Mouse (Mus musculus): ENCODE results near the gene Peak1. TPM values are rescaled to one million over a fixed set of nuclear protein-coding genes. Genes with fewer than 3 reads are reported as not detected.

Peak1 gene
- total and polyA plus RNA-seq, 3 experiments: 2.8 to 13.3 (median 5.4) TPM

GRCm38 (mm10) chr9:56417415-56417947 is 386 bp downstream of the Peak1 start:
- dilution Hi-C loops (cut with MboI; ENCODE audit: extremely low pct_ligation_motif_present, extremely low pct_unique_long_range_greater_than_20kb, low sequenced_read_pairs) (no loop called here), in situ Hi-C loops (cut with MboI; ENCODE audit: low pct_ligation_motif_present, low pct_unique_long_range_greater_than_20kb, low sequenced_read_pairs) (loop anchor here (25.0 kb wide), 1 partner anchor 155 kb away; no protein-coding TSS in a partner anchor)
- Histone ChIP-seq H3K4me1 (ENCODE audit: control insufficient read depth in 1 of 2, insufficient read depth in 2 of 2) (peaks cover 0 to 38% of the 10 kb centered on the region in 2 experiments; a peak in 3 of 4 replicates), H3K27me3 (replicated peaks) (no peaks in the 10 kb centered on the region), H3K9ac (ENCODE audit: insufficient read depth, low read depth) (peak overlapping the region; percentile 67), H3K27ac (ENCODE audit: insufficient read depth, low read depth) (peak overlapping the region; percentile 81), H3K4me2 (ENCODE audit: insufficient read depth, low read depth, poor library complexity, severe bottlenecking) (peak overlapping the region; percentile 94), H3K79me2 (replicated peaks; ENCODE audit: control insufficient read depth, extremely low read depth, insufficient read depth, poor library complexity, severe bottlenecking) (peaks cover 44% of the 10 kb centered on the region), H3K4me3 (replicated peaks in 1 of 3; ENCODE audit: low read depth in 2 of 3, low read length in 2 of 3, poor library complexity in 1 of 3) (peak overlapping the region; percentile 78 to 90 (median 90)), H3K9me3 (replicated peaks; ENCODE audit: low read length) (no peaks in the 10 kb centered on the region), H3K36me3 (replicated peaks in 1 of 2; ENCODE audit: control insufficient read depth in 1 of 2, insufficient read depth in 1 of 2, low read length in 1 of 2) (peaks cover 0 to 2% of the 10 kb centered on the region in 2 experiments)
- peak; percentile 60 for DNase-seq (ENCODE audit: extremely low read depth)
- peak in 1 of 2 experiments; percentile 82; a peak in 2 of 4 replicates for TF ChIP-seq CTCF (conservative IDR thresholded peaks at IDR 0.05 in 1 of 2, IDR thresholded peaks at IDR 0.05 in 1 of 2; ENCODE audit: low read depth in 2 of 2, low read length in 2 of 2)
- 0 out of 2 replicates have a peak, but pooled peaks have one; percentile 27 for TF ChIP-seq SIN3A (IDR thresholded peaks at IDR 0.05; ENCODE audit: low read length)
- 0 out of 2 replicates have a peak, but pooled peaks have one; percentile 36 for TF ChIP-seq MAZ (IDR thresholded peaks at IDR 0.05; ENCODE audit: low read depth, low read length)
- peak; percentile 33; the same call in 1 of the 2 replicates for TF ChIP-seq ELF1 (IDR thresholded peaks at IDR 0.05; ENCODE audit: low read depth, low read length)
- peak; percentile 36; the same call in 1 of the 2 replicates for TF ChIP-seq IRF4 (IDR thresholded peaks at IDR 0.05; ENCODE audit: low read depth, low read length)
- peak; percentile 89 for TF ChIP-seq UBTF (IDR thresholded peaks at IDR 0.05; ENCODE audit: low read depth, low read length)
- no peak for TF ChIP-seq MAX (IDR thresholded peaks at IDR 0.05; ENCODE audit: low read length)
- TF ChIP-seq POLR2AphosphoS2 (IDR thresholded peaks at IDR 0.05; ENCODE audit: low read depth, low read length): no peak
- TF ChIP-seq RAD21 (IDR thresholded peaks at IDR 0.05; ENCODE audit: low read depth, low read length): peak; percentile 38
- peak; percentile 58 for TF ChIP-seq SMC3 (IDR thresholded peaks at IDR 0.05; ENCODE audit: low read depth, low read length)

GRCm38 (mm10) chr9:56415935-56416607 is 1.8 kb downstream of the Peak1 start:
- DNase-seq (ENCODE audit: extremely low read depth): no peak
- H3K79me2 ChIP-seq (replicated peaks; ENCODE audit: control insufficient read depth, extremely low read depth, insufficient read depth, poor library complexity, severe bottlenecking): peaks cover 40% of the 10 kb centered on the region
- in situ Hi-C loops (cut with MboI; ENCODE audit: low pct_ligation_motif_present, low pct_unique_long_range_greater_than_20kb, low sequenced_read_pairs) (loop anchor here (25.0 kb wide), 1 partner anchor 154 kb away; no protein-coding TSS in a partner anchor), dilution Hi-C loops (cut with MboI; ENCODE audit: extremely low pct_ligation_motif_present, extremely low pct_unique_long_range_greater_than_20kb, low sequenced_read_pairs) (no loop called here)
- H3K4me1 ChIP-seq (ENCODE audit: control insufficient read depth in 1 of 2, insufficient read depth in 2 of 2): peaks cover 0 to 33% of the 10 kb centered on the region in 2 experiments; a peak in 3 of 4 replicates
- H3K27ac ChIP-seq (ENCODE audit: insufficient read depth, low read depth): no peak overlapping the region
- no peak overlapping the region; the same call in 1 of the 2 replicates for H3K9ac ChIP-seq (ENCODE audit: insufficient read depth, low read depth)
- peaks cover 0 to 4% of the 10 kb centered on the region in 2 experiments for H3K36me3 ChIP-seq (replicated peaks in 1 of 2; ENCODE audit: control insufficient read depth in 1 of 2, insufficient read depth in 1 of 2, low read length in 1 of 2)
- no peaks in the 10 kb centered on the region for H3K9me3 ChIP-seq (replicated peaks; ENCODE audit: low read length)
- H3K4me2 ChIP-seq (ENCODE audit: insufficient read depth, low read depth, poor library complexity, severe bottlenecking): no peak overlapping the region; the same call in 1 of the 2 replicates
- TF ChIP-seq MAZ (IDR thresholded peaks at IDR 0.05; ENCODE audit: low read depth, low read length) (no peak), USF2 (conservative IDR thresholded peaks at IDR 0.05; ENCODE audit: low read depth, low read length) (no peak), PAX5 (IDR thresholded peaks at IDR 0.05; ENCODE audit: low read length) (no peak), E2F4 (IDR thresholded peaks at IDR 0.05; ENCODE audit: insufficient replicate concordance, low read depth, low read length) (no peak), MAX (IDR thresholded peaks at IDR 0.05; ENCODE audit: low read length) (no peak), MAFK (IDR thresholded peaks at IDR 0.05; ENCODE audit: insufficient replicate concordance, low read length) (no peak), CTCF (conservative IDR thresholded peaks at IDR 0.05 in 1 of 2, IDR thresholded peaks at IDR 0.05 in 1 of 2; ENCODE audit: low read depth in 2 of 2, low read length in 2 of 2) (no peak), POLR2AphosphoS2 (IDR thresholded peaks at IDR 0.05; ENCODE audit: low read depth, low read length) (no peak), ZKSCAN1 (IDR thresholded peaks at IDR 0.05; ENCODE audit: borderline replicate concordance, low read depth, low read length) (no peak)
- H3K4me3 ChIP-seq (replicated peaks in 1 of 3; ENCODE audit: low read depth in 2 of 3, low read length in 2 of 3, poor library complexity in 1 of 3): peak overlapping the region in 1 of 3 experiments; percentile 78
- no peaks in the 10 kb centered on the region for H3K27me3 ChIP-seq (replicated peaks)

Data from CH12.LX (cell line).